Mouse (Mus musculus): ENCODE results near the gene Tanc1.
"Not testable (repeated sequence)": the region's sequence is repeated elsewhere in the genome, so short reads cannot be mapped to it uniquely, and the experiment has no call there.

The Tanc1 gene

DNA sequence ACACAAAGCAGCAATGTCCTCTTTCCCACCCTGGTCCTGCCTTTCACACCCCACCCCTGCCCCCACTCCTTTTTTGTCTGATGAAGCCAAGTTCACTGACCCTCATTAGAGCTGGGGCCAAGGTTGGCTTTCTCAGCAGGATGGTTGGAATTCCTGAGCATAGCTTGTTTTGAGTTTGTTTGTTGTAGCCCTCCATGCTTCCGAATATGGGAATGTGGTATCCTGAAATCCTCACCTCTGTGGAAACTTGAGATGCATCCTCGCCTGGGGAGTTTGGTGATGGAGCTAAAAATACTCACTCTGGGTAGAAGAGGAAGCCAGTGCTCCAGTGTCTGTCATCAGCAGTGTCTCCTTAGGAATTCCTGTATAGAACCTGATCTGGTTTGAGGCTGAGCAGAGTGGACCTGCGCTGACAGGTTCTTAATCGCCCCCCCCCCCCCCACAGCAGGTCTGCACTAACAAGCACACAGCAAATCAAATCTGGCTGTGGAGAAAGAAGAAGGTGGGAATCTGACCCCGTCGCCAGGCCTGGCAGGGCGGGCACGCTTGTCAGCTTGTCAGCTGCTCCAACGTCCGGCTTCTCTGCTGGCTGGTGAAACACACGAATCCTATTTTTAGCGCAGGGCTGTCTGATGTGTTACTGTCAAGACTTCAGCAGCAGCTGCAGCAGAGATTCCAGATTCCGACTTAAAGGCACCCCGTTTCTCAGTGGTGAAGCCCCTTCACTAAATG lies 217.1 kb downstream of the Tanc1 start:
- peak; percentile 47 for DNase-seq (ENCODE audit: low read depth, low spot score)

DNA sequence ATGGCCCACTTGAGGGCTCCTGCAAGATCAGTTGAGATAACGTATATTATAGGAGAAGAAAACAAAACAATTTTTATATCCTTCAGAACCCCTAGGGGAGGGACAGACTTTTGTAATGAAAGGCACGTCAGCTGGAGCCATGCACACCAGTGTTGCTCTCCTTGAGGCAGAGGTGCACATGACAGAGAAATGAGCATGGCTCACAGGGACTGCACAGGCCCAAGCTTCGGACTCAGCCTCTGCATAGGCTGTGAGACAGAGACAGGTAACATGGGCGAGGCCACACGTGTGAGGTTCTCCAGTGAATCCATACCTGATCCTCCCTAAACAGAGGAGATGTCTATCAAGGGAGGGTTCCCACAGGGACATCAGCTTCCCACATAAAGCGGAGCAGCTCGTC lies 217.9 kb downstream of the Tanc1 start:
- DNase-seq (ENCODE audit: low read depth, low spot score), result no peak

DNA sequence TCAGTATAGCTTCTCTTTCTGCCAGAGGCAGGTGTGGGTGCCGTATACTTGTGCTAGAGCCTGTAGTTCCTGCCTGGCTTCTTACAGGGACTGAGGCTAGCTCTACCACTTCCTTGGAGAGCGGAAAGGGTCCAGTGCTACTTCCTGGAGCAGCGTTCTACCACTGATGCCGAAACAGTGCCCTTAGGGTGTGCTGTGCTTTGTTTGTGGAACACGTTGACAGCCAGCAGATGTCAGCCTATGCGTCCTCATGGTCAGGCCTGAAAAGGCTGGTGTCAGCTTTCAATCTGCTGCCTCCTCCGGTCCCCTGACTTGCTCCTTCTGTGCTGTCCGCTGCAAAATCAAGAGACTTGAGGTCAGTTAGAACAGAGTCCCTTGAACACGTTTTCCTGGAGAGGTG lies 218.3 kb downstream of the Tanc1 start:
- DNase-seq (ENCODE audit: low read depth, low spot score), result peak; percentile 30

- no peak for DNase-seq (ENCODE audit: low read depth, low spot score)
These were observed 219.1 kb downstream of the Tanc1 start for GRCm38 (mm10) chr2:59830940-59831339.

GRCm38 (mm10) chr2:59831831-59832230 lies 220.0 kb downstream of the Tanc1 start:
- DNase-seq (ENCODE audit: low read depth, low spot score), result no peak

DNA sequence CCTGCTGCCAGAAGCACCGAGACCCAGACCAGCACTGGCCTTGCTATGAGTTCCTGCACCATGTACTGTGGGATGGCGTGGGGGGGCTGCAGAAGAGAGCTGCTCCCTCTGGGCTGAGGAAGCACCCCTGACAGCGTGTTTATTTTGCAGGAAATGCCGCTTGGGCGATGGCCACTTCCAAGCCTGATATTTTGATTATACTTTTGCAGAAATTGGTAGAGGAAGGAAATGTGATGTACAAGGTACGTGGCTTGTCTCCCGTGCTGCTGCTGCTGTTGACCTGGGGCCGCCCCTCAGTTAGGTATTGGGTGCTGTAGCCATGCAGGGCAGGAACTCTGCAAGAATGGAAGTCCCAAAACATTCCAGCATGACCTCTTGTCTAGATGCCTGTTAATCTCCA lies 227.0 kb downstream of the Tanc1 start:
- DNase-seq (ENCODE audit: low read depth, low spot score), result no peak

GRCm38 (mm10) chr2:59839755-59840154 lies 227.9 kb downstream of the Tanc1 start:
- DNase-seq (ENCODE audit: low read depth, low spot score), result no peak

GRCm38 (mm10) chr2:59840191-59840590 lies 228.3 kb downstream of the Tanc1 start:
- no peak for DNase-seq (ENCODE audit: low read depth, low spot score)

GRCm38 (mm10) chr2:59841189-59841939 lies 229.5 kb downstream of the Tanc1 start:
- no peak for DNase-seq (ENCODE audit: low read depth, low spot score)

GRCm38 (mm10) chr2:59841944-59842343 lies 230.1 kb downstream of the Tanc1 start:
- no peak for DNase-seq (ENCODE audit: low read depth, low spot score)

GRCm38 (mm10) chr2:59842556-59843008 lies 230.7 kb downstream of the Tanc1 start:
- no peak for DNase-seq (ENCODE audit: low read depth, low spot score)

- DNase-seq (ENCODE audit: low read depth, low spot score), result no peak
These were observed 231.3 kb downstream of the Tanc1 start for GRCm38 (mm10) chr2:59843156-59843555.

DNA sequence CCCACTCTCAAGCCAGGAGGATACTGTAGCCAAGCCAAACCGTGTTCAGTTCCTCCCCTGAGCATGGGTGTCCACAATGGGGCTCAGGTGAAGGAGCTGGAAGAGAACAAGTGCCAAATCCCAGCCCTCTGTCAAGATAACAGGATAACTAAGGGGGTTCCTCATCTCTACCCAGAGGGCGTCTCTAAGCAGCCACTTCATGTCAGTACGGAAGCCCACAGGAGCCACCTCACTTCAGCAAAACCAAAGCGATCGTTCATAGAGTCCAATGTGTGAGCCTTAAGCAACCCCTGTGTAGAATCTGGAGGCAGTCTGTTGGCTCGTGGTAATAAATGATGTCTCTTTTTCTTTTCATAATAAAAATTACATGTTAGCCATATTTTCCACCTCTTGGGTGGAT lies 232.0 kb downstream of the Tanc1 start:
- DNase-seq (ENCODE audit: low read depth, low spot score), result no peak

- DNase-seq (ENCODE audit: low read depth, low spot score), result not testable (repeated sequence)
These were observed 240.0 kb downstream of the Tanc1 start for GRCm38 (mm10) chr2:59851885-59852284.

DNA sequence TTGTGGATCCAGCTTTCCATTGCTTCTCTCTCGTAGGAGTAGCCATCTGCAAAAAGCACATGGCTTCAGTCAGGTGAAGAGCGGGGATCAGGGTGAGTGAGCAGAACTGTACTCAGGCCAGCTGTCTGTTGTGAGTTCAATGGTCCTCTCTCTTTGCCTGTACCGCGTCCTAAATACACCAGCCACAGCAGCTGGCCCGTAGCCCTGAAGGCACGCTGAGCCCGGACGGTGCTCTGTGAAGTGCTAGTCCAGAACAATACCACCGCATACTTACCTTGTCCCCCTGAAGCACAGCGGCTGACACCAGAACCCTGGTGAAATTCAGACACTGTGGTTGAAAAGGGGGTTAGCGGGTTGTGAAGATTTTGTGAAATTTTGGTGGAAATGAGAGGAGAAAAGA lies 241.1 kb downstream of the Tanc1 start:
- no peak for DNase-seq (ENCODE audit: low read depth, low spot score)

GRCm38 (mm10) chr2:59853543-59853942 lies 241.7 kb downstream of the Tanc1 start:
- no peak for DNase-seq (ENCODE audit: low read depth, low spot score)

GRCm38 (mm10) chr2:59854363-59854762 lies 242.5 kb downstream of the Tanc1 start:
- no peak for DNase-seq (ENCODE audit: low read depth, low spot score)

DNA sequence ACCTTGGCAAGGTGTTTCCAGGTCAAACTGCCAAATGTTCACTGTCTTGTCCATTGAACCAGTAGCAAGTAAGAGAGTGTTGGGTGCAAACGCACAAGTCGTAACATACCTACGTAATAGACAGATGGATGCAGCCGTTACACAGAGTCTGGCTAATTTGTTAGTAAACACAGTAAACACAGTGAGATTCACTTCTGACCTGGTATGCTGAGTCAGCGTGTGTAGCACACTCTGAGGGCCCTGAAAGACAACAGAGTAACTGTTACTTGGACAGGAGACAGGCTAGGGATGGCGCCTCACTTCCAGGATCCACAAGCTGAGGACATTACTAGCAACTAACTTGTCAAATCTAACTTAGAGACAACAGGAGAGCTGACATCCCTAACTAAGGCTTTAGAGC lies 250.8 kb downstream of the Tanc1 start:
- no peak for DNase-seq (ENCODE audit: low read depth, low spot score)

DNA sequence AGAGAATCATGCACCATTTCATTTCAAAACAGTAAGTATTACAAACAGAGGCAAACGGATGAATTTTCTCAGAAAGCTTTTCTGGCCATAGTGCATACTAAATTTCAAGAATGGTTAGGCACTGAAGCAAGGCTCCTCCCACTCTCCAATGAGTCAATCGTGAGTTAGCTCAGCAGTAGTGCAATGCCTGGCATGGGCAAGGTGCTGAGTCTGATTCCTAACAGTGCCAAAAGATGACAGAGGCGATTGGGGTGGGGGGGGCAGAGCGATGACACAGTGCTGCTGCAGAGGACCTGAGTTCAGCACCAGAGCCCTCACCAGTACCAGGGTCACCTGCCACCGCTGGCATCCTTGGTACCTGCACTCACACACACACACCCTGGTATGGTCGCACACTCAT lies 258.7 kb downstream of the Tanc1 start:
- DNase-seq (ENCODE audit: low read depth, low spot score), result no peak

- DNase-seq (ENCODE audit: low read depth, low spot score), result no peak
These were observed 264.6 kb downstream of the Tanc1 start for GRCm38 (mm10) chr2:59876482-59876881.

DNA sequence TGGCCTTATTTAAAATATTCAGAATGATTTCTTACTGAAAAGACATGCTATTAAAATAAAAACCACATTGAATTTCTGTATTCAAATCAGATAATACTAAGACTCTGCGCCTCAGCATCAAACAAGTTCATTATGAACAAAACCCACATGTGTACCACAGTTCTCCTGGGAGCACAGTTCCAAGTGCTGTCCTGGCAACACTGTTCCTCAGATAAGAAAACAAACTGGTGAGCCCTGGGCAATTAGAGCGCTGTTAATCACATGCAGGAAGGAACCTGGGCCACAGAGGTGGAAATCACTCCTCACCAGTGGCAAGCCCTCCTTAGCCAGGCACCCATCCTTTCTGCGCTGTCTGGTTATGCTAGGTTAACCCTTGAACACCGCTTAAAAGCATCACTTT lies 265.5 kb downstream of the Tanc1 start:
- no peak for DNase-seq (ENCODE audit: low read depth, low spot score)

GRCm38 (mm10) chr2:59878221-59878620 lies 266.4 kb downstream of the Tanc1 start:
- no peak for DNase-seq (ENCODE audit: low read depth, low spot score)

DNA sequence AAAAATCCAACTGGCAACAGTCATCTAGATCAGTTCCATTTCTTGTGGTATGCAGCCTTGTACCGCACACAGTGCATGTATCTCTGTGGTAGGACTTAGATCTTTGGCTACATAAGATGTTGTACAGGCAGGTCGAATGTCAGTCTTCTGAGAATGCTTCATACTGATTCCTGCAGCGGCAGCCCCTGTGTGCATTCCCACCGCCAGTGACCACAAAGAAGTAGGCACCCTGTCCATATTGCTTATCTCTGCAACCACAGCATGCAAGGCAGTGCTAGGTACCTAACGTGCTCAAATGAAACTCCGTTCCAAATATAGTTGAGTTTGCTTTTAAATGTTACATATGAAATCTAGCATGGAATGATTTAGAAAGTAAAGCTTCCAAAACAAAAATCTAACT lies 269.6 kb downstream of the Tanc1 start:
- DNase-seq (ENCODE audit: low read depth, low spot score), result no peak

Measured in embryo, embryonic 11.5 days (tissue).